Mouse (Mus musculus): ENCODE results near the gene Ndufv1. TPM values are rescaled to one million over a fixed set of nuclear protein-coding genes. Genes with fewer than 3 reads are reported as not detected.
"Not testable (repeated sequence)": the region's sequence is repeated elsewhere in the genome, so short reads cannot be mapped to it uniquely, and the experiment has no call there.

Gene Ndufv1
- polyA plus RNA-seq (2016; fragmentation: Nextera tagmentation; extraction: Ambion mirVana) = 186 and 187 TPM in 2 replicates

- peaks cover 38% of the 10 kb centered on the region for H3K36me3 ChIP-seq
- peak; percentile 98 for ATAC-seq
- WGBS (ENCODE audit: insufficient replicate concordance) = under 1% methylated on average over 45 of the region's 45 CpGs
- H3K4me3 ChIP-seq = peak within 1 kb of the TSS; percentile 88
- H3K9me3 ChIP-seq (replicated peaks) = no peaks in the 10 kb centered on the region
- H3K4me1 ChIP-seq = peaks cover 50% of the 10 kb centered on the region
- H3K27ac ChIP-seq = peak within 1 kb of the TSS; percentile 84
- H3K4me2 ChIP-seq = peak within 1 kb of the TSS; percentile 83
- H3K9ac ChIP-seq = peak within 1 kb of the TSS; percentile 82
- H3K27me3 ChIP-seq (replicated peaks) = no peaks in the 10 kb centered on the region
Observed at GRCm38 (mm10) chr19:4012432-4013022, at the start of gene Ndufv1. Gene Ndufv1, minus strand, starts transcription at chr19:4012806.

DNA sequence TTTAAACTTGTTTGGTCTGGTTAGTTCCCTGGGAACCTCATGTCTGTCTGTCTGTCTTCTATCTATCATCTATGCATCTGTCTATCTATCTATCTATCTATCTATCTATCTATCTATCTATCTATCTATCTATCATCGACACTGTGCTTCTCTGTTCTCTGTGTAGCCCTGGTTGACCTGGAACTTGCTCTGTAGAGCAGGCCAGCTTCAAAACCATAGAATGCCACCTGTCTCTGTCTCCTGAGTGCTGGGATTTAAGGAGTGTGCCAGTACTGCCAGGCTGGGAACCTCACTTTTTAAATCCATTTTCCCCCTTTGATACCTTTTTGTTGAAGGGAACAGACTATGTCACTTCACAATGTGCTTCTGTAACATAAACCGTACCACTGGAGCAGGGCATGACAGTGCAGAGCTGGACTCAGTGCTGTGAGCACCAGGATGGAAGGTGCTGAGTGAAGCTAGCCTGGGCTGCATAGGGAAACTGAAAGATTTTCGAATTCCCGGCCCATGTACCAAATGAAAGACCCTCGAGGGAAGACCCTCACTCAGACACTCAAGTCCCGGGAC lies 48.4 kb upstream of the Ndufv1 start:
- no peak for ATAC-seq
- 68% methylated on average over 6 of the region's 6 CpGs for WGBS (ENCODE audit: insufficient replicate concordance)
- no peak overlapping the region for H3K4me2 ChIP-seq
- H3K27me3 ChIP-seq (replicated peaks) = no peaks in the 10 kb centered on the region
- peak overlapping the region; percentile 64; the same call in 1 of the 2 replicates for H3K27ac ChIP-seq
- no peak overlapping the region for H3K4me3 ChIP-seq
- peaks cover 49% of the 10 kb centered on the region for H3K4me1 ChIP-seq
- H3K36me3 ChIP-seq = 0 out of 2 replicates have a peak, but pooled peaks cover 2% of the 10 kb centered on the region
- H3K9me3 ChIP-seq (replicated peaks) = no peaks in the 10 kb centered on the region
- H3K9ac ChIP-seq = no peak overlapping the region

DNA sequence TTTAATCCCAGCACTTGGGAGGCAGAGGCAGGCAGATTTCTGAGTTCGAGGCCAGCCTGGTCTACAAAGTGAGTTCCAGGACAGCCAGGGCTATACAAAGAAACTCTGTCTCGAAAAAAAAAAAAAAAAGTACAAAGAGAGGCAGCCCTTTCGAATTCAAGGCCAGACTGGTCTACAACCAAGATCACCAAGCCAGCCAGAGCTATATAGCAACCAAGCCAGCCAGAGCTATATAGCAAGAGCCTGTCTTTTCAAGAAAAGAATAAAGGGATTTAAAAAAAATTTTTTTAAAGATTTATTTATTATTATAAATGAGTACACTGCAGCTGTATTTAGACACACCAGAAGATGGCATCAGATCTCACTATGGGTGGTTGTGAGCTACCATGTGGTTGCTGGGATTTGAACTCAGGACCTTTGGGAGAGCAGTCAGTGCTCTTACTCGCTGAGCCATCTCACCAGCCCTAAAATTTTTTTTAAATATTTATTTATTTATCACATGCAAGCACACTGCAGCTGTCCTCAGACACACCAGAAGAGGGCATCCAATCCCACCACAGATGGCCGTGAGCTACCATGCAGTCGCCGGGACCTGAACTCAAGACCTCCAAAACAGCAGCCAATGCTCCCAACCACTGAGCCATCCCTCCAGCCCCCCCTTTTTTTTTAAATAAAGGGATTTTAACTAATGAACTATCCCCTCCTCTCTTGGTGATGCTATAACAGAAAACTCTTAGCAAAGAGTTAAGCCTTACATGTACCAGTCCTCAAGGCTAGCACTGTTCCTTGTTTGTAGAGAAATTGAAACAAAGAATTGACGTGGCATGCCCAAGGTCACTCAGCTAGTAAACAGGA lies 47.7 kb upstream of the Ndufv1 start:
- H3K4me3 ChIP-seq; H3K4me2 ChIP-seq; H3K9ac ChIP-seq; H3K9me3 ChIP-seq (replicated peaks); H3K27me3 ChIP-seq (replicated peaks); ATAC-seq; H3K36me3 ChIP-seq: not testable (repeated sequence)
- Histone ChIP-seq H3K4me1 (peaks cover 56% of the 10 kb centered on the region), H3K27ac (peak overlapping the region; percentile 84)
- 80% methylated on average over 8 of the region's 8 CpGs for WGBS (ENCODE audit: insufficient replicate concordance)

DNA sequence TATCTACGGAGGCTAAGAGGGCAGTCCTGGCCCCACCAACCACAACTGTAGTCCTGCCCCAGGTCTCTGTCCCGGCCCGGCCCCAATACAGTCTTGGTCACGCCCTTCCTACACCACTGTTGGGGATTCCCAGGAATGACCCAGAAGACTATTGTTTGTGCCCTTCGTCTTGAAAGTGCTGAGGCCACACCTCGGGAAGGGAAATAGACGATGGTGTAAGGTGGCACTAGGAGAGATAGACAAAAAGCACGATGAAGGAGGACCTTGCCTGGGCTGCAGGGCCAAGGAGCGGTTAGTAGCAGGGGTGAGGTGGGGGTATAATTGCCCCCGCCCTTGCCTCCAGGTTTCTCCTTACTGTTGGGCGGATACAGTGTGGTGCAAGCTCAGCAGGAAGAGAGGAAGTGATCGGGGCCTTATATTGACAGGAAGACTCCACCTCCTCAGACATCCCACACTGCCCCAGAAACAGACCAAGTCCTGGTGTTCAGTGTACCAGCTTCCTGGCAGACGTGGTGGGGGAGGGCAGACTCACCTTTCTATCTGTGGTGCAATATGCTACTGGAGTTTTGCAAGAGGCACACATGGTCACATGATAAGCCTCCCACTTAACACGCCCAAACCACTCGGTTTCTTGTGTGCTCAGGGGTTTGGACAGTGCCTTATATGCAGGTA lies 46.6 kb upstream of the Ndufv1 start, which contains the start of gene Gstp3:
Gstp3 (minus strand) TSS at position 501 of the 672 bp plus-strand sequence.
- 22% methylated on average over 15 of the region's 15 CpGs for WGBS (ENCODE audit: insufficient replicate concordance)
- Histone ChIP-seq H3K4me2 (peak within 1 kb of the TSS; percentile 73), H3K27ac (peak within 1 kb of the TSS; percentile 84), H3K36me3 (0 out of 2 replicates have a peak, but pooled peaks cover 2% of the 10 kb centered on the region), H3K4me3 (peak within 1 kb of the TSS; percentile 40), H3K9ac (peak within 1 kb of the TSS; percentile 66), H3K4me1 (peaks cover 55% of the 10 kb centered on the region), H3K9me3 (replicated peaks) (no peaks in the 10 kb centered on the region), H3K27me3 (replicated peaks) (no peaks in the 10 kb centered on the region)
- peak; percentile 92 for ATAC-seq

- Histone ChIP-seq H3K9me3 (replicated peaks) (no peaks in the 10 kb centered on the region), H3K27me3 (replicated peaks) (no peaks in the 10 kb centered on the region), H3K9ac (peak overlapping the region; percentile 66), H3K27ac (peak overlapping the region; percentile 84), H3K4me1 (peaks cover 52% of the 10 kb centered on the region), H3K4me2 (peak overlapping the region; percentile 73), H3K4me3 (peak overlapping the region; percentile 40), H3K36me3 (0 out of 2 replicates have a peak, but pooled peaks cover 2% of the 10 kb centered on the region)
- 87% methylated on average over 5 of the region's 5 CpGs for WGBS (ENCODE audit: insufficient replicate concordance)
- no peak for ATAC-seq
Observed at GRCm38 (mm10) chr19:4058581-4058980, 46.0 kb upstream of the Ndufv1 start.

DNA sequence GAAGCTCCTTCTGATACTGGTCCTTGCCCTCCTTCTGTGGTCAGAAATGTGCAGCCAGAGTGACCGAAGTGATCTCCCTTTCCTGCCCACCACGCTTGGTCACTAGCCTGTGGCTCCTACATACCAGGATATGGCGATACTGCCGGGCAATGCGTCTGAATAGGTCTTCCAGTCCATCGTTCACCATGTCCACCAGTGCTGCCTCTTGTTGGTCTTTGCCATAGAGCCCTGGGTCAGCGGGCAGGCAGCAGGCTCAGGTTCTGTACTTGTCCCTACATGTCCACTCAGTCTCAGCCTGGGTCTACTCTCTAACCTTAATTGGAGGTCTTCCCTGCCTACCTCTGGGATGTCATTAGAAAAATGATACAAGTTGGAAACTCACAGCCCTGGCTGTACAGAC lies 45.4 kb upstream of the Ndufv1 start:
- H3K4me2 ChIP-seq = peak overlapping the region; percentile 73
- no peaks in the 10 kb centered on the region for H3K27me3 ChIP-seq (replicated peaks)
- H3K9me3 ChIP-seq (replicated peaks) = no peaks in the 10 kb centered on the region
- H3K4me3 ChIP-seq = no peak overlapping the region
- 0 out of 2 replicates have a peak, but pooled peaks cover 2% of the 10 kb centered on the region for H3K36me3 ChIP-seq
- H3K27ac ChIP-seq = peak overlapping the region; percentile 84
- H3K9ac ChIP-seq = no peak overlapping the region
- peaks cover 52% of the 10 kb centered on the region for H3K4me1 ChIP-seq
- WGBS (ENCODE audit: insufficient replicate concordance) = 77% methylated on average over 7 of the region's 7 CpGs
- ATAC-seq = no peak

DNA sequence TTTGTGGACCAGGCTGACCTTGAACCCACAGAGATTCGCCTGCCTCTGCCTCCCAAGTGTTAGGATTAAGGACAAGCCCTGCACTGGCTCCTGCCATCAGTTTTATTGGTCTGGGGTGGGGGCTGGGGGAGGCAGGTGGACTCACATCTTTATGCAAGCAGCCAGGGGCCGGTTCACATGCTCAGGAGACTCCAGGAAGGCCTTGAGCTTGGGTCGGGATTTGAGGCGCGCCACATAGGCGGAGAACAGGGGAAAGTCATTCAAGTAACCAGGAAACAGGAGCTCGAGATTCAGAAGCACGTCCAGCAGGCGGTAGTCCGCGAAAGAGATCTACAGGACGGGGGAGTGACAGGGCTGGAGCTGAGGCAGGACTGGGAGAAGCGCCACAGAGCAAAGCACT lies 44.8 kb upstream of the Ndufv1 start:
- 80% methylated on average over 13 of the region's 13 CpGs for WGBS (ENCODE audit: insufficient replicate concordance)
- Histone ChIP-seq H3K27ac (0 out of 2 replicates have a peak overlapping the region, but pooled peaks have one; percentile 84), H3K9me3 (replicated peaks) (no peaks in the 10 kb centered on the region), H3K4me2 (no peak overlapping the region), H3K4me3 (no peak overlapping the region), H3K4me1 (peaks cover 52% of the 10 kb centered on the region), H3K9ac (no peak overlapping the region), H3K27me3 (replicated peaks) (no peaks in the 10 kb centered on the region), H3K36me3 (0 out of 2 replicates have a peak, but pooled peaks cover 2% of the 10 kb centered on the region)
- ATAC-seq = no peak

DNA sequence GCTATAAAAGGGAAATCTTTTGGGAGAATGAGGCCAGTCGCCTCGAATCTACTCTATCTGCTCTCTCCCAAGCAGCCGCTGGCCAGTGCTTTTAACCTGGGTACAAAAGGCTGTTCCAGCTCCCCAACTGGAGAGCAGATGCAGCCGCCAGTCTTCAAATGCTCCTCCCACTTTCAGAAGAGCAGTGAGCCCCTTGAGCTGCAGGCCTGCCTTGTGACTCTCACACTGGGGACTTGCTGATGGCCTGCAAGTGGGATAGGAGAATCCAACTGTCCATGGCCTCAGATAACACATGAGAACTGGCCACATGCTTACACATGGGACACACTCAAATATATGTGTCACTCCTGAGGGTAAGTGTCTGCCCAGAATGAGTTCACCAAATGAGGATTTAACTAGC lies 44.1 kb upstream of the Ndufv1 start:
- H3K36me3 ChIP-seq = 0 out of 2 replicates have a peak, but pooled peaks cover 2% of the 10 kb centered on the region
- H3K9ac ChIP-seq = no peak overlapping the region
- H3K4me3 ChIP-seq = no peak overlapping the region
- no peak for ATAC-seq
- H3K27ac ChIP-seq = peak overlapping the region; percentile 46
- WGBS (ENCODE audit: insufficient replicate concordance) = 52% methylated on average over 4 of the region's 4 CpGs
- no peaks in the 10 kb centered on the region for H3K9me3 ChIP-seq (replicated peaks)
- no peaks in the 10 kb centered on the region for H3K27me3 ChIP-seq (replicated peaks)
- H3K4me1 ChIP-seq = peaks cover 52% of the 10 kb centered on the region
- H3K4me2 ChIP-seq = no peak overlapping the region

DNA sequence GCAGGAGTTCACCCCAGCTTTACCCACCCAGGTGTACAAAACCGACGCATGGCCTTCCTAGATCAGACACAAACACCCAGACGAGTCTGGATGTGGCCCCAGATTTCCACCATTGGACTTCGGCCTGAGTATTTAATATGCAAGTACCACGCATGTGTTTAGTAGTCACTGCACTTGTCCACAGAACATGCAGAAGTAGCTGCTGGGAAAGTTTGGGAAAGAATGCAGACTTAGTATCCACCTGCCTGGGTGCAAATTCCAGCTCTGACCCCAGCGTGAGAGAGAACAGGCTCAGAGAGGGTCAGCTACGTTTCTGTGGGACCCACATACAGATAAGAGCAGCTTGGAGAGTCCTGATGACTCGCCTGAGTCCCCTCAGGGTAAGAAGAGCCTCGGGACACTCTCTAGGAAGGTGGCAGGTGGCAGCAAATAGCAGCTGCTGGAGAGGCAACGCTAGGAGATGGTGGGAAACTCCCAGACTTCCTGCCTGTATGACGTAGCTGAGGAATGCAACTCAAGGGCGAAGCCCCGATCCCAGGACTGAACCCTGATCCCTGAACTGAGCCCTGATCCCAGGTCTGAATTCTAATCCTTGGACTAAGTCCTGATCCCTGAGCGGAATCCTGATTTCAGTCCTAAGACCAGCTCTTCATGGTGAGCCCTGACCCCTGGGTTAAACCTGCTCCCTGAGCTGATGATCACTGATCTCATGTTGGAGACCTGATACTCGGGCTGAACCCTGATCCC lies 43.5 kb upstream of the Ndufv1 start:
- whole genome bisulfite sequencing (ENCODE audit: insufficient replicate concordance) = 51% methylated on average over 15 of the region's 15 CpGs
- Histone ChIP-seq H3K36me3 (0 out of 2 replicates have a peak, but pooled peaks cover 2% of the 10 kb centered on the region), H3K4me2 (no peak overlapping the region), H3K27me3 (replicated peaks) (no peaks in the 10 kb centered on the region), H3K4me3 (no peak overlapping the region), H3K9me3 (replicated peaks) (peaks cover 3% of the 10 kb centered on the region; the same call in 1 of the 2 replicates), H3K9ac (no peak overlapping the region), H3K27ac (peak overlapping the region; percentile 46; the same call in 1 of the 2 replicates), H3K4me1 (peaks cover 52% of the 10 kb centered on the region)
- ATAC-seq = no peak

DNA sequence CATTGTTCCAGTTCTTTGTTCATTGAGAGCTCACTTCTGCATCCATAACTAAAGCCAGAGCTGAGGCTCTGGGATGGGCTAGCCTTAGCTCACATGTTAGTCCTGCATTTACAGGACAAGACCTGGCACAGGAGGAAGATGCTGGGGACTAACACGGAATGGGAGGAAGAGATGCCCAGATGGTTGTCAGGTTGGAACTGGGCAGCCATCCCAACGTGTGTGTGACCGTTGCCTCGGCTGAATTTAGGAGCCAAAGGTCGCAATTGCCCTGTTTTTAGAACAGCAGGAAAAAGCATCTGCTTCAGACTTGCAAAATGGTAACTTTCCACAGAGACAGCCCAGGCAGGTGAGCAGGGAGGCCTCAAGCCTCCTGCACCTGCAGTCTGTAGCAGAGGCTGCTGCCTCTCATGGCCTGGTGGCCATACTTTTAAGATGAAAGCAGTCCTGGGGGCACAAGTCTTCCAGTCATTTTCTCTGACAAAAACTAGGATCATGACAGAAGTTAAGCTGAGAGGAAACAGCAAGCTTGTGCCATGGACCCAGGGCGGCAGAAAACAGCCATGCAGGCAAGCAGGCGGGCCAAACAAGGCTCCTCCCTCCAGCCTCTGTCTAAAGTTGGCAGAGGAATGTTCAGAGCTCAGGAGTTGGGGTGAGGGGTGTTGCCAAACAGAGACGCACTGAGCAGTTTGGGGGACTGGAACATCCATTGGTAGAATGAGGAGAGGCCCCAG lies 42.8 kb upstream of the Ndufv1 start:
- 64% methylated on average over 8 of the region's 8 CpGs for WGBS (ENCODE audit: insufficient replicate concordance)

More for the DNA sequence above, 42.8 kb upstream of the Ndufv1 start:
- 0 out of 2 replicates have a peak, but pooled peaks cover 2% of the 10 kb centered on the region for H3K36me3 ChIP-seq
- peaks cover 4% of the 10 kb centered on the region; the same call in 1 of the 2 replicates for H3K9me3 ChIP-seq (replicated peaks)
- peaks cover 50% of the 10 kb centered on the region for H3K4me1 ChIP-seq
- no peak overlapping the region for H3K9ac ChIP-seq
- H3K4me2 ChIP-seq = no peak overlapping the region
- no peak for ATAC-seq
- H3K27ac ChIP-seq = no peak overlapping the region
- no peak overlapping the region for H3K4me3 ChIP-seq
- no peaks in the 10 kb centered on the region for H3K27me3 ChIP-seq (replicated peaks)
